Mouse (Mus musculus): ENCODE results near the gene Exoc3l. TPM values are rescaled to one million over a fixed set of nuclear protein-coding genes. Genes with fewer than 3 reads are reported as not detected.

Exoc3l gene
- polyA plus RNA-seq, 1 experiment, result 28.5 TPM

- H3K36me3 ChIP-seq (ENCODE audit: control insufficient read depth, insufficient read depth, low read length), result no peaks in the 10 kb centered on the region
- H3K27me3 ChIP-seq (ENCODE audit: control insufficient read depth, insufficient read depth, low read length), result no peaks in the 10 kb centered on the region
- H3K4me1 ChIP-seq (ENCODE audit: control insufficient read depth, insufficient read depth, low read length), result peaks cover 17% of the 10 kb centered on the region
- TF ChIP-seq POLR2A (IDR thresholded peaks at IDR 0.05; ENCODE audit: control insufficient read depth, low read depth, low read length), result no peak
- no peak for TF ChIP-seq CTCF (IDR thresholded peaks at IDR 0.05; ENCODE audit: control insufficient read depth, insufficient read depth, insufficient replicate concordance, low read depth, low read length)
- no peak overlapping the region for H3K4me3 ChIP-seq (ENCODE audit: control insufficient read depth, low read depth, low read length)
- H3K27ac ChIP-seq (ENCODE audit: control insufficient read depth, insufficient read depth, low read depth, low read length), result no peak overlapping the region
Measured at GRCm38 (mm10) chr8:105275387-105275786, 20.5 kb downstream of the Exoc3l start.

DNA sequence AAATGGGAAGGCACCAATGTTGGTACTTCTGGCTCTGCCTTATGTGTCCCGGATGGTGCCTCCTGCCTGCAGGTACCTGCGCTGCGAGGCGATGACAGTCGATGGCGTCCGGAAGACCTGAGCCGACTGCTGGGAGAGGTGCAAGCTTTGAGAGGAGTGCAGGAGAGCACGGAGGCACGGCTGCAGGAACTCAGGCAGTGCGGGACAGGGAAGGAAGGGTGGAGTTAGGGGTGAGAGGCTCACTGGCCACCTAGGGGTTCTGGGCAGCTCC is 25.1 kb downstream of the Exoc3l start:
- TF ChIP-seq CTCF (IDR thresholded peaks at IDR 0.05; ENCODE audit: control insufficient read depth, insufficient read depth, insufficient replicate concordance, low read depth, low read length), result no peak
- no peak for TF ChIP-seq POLR2A (IDR thresholded peaks at IDR 0.05; ENCODE audit: control insufficient read depth, low read depth, low read length)
- no peaks in the 10 kb centered on the region for H3K36me3 ChIP-seq (ENCODE audit: control insufficient read depth, insufficient read depth, low read length)
- no peak overlapping the region; the same call in 1 of the 2 replicates for H3K4me3 ChIP-seq (ENCODE audit: control insufficient read depth, low read depth, low read length)
- H3K27me3 ChIP-seq (ENCODE audit: control insufficient read depth, insufficient read depth, low read length), result no peaks in the 10 kb centered on the region
- no peak overlapping the region for H3K27ac ChIP-seq (ENCODE audit: control insufficient read depth, insufficient read depth, low read depth, low read length)
- peaks cover 27% of the 10 kb centered on the region for H3K4me1 ChIP-seq (ENCODE audit: control insufficient read depth, insufficient read depth, low read length)

GRCm38 (mm10) chr8:105270101-105270915 is 25.6 kb downstream of the Exoc3l start:
- H3K4me1 ChIP-seq (ENCODE audit: control insufficient read depth, insufficient read depth, low read length), result peaks cover 27% of the 10 kb centered on the region
- no peaks in the 10 kb centered on the region for H3K36me3 ChIP-seq (ENCODE audit: control insufficient read depth, insufficient read depth, low read length)
- peak overlapping the region; percentile 10 for H3K4me3 ChIP-seq (ENCODE audit: control insufficient read depth, low read depth, low read length)
- H3K27me3 ChIP-seq (ENCODE audit: control insufficient read depth, insufficient read depth, low read length), result no peaks in the 10 kb centered on the region
- H3K27ac ChIP-seq (ENCODE audit: control insufficient read depth, insufficient read depth, low read depth, low read length), result no peak overlapping the region
- TF ChIP-seq POLR2A (IDR thresholded peaks at IDR 0.05; ENCODE audit: control insufficient read depth, low read depth, low read length) (no peak), CTCF (IDR thresholded peaks at IDR 0.05; ENCODE audit: control insufficient read depth, insufficient read depth, insufficient replicate concordance, low read depth, low read length) (no peak)

GRCm38 (mm10) chr8:105269461-105269947 is 26.4 kb downstream of the Exoc3l start, which contains the start of gene Hsf4:
TSS of gene Hsf4 (plus strand) at chr8:105269801.
- no peaks in the 10 kb centered on the region for H3K36me3 ChIP-seq (ENCODE audit: control insufficient read depth, insufficient read depth, low read length)
- peaks cover 30% of the 10 kb centered on the region for H3K4me1 ChIP-seq (ENCODE audit: control insufficient read depth, insufficient read depth, low read length)
- no peak within 1 kb of the TSS for H3K27ac ChIP-seq (ENCODE audit: control insufficient read depth, insufficient read depth, low read depth, low read length)
- H3K27me3 ChIP-seq (ENCODE audit: control insufficient read depth, insufficient read depth, low read length), result no peaks in the 10 kb centered on the region
- H3K4me3 ChIP-seq (ENCODE audit: control insufficient read depth, low read depth, low read length), result peak within 1 kb of the TSS; percentile 49
- no peak for TF ChIP-seq CTCF (IDR thresholded peaks at IDR 0.05; ENCODE audit: control insufficient read depth, insufficient read depth, insufficient replicate concordance, low read depth, low read length)
- TF ChIP-seq POLR2A (IDR thresholded peaks at IDR 0.05; ENCODE audit: control insufficient read depth, low read depth, low read length), result no peak

- Histone ChIP-seq H3K4me1 (ENCODE audit: control insufficient read depth, insufficient read depth, low read length) (peaks cover 30% of the 10 kb centered on the region), H3K27ac (ENCODE audit: control insufficient read depth, insufficient read depth, low read depth, low read length) (no peak overlapping the region), H3K4me3 (ENCODE audit: control insufficient read depth, low read depth, low read length) (peak overlapping the region; percentile 49), H3K36me3 (ENCODE audit: control insufficient read depth, insufficient read depth, low read length) (no peaks in the 10 kb centered on the region), H3K27me3 (ENCODE audit: control insufficient read depth, insufficient read depth, low read length) (no peaks in the 10 kb centered on the region)
- TF ChIP-seq CTCF (IDR thresholded peaks at IDR 0.05; ENCODE audit: control insufficient read depth, insufficient read depth, insufficient replicate concordance, low read depth, low read length) (no peak), POLR2A (IDR thresholded peaks at IDR 0.05; ENCODE audit: control insufficient read depth, low read depth, low read length) (no peak)
Measured at GRCm38 (mm10) chr8:105269075-105269458, 26.8 kb downstream of the Exoc3l start.

DNA sequence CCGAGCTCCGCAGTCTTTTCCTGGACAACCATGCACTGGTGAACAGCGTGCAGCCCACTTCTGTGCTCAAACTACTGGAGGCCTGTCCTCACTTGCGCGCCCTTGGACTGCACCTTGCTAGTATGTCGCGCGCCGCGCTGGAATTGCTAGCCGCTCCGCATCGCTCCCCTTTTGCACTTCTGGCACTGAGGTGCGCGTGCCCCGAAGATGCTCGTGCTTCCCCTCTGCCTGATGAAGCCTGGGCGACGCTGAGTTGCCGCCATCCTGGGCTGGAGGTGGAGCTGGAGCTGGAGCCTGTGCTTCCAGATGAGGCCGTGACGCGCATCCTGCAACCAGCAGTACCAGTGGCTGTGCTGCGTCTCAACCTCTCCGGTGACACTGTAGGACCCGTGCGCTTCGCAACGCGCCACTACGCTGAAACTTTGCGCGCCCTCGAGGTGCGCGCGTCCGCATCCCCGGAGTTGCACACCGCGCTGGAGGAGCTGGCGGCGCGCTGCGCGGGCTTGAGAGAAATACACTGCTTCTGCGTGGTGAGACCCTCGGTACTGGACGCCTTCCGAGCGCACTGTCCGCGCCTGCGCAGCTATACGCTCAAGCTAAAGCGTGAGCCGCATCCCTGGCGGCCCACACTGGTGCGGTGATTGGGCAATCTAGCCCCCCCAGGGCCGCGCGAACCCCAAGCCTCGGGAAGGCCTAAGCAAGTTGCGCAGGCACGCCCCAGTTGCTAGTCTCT is 27.4 kb downstream of the Exoc3l start:
- no peaks in the 10 kb centered on the region for H3K27me3 ChIP-seq (ENCODE audit: control insufficient read depth, insufficient read depth, low read length)
- no peak overlapping the region for H3K27ac ChIP-seq (ENCODE audit: control insufficient read depth, insufficient read depth, low read depth, low read length)
- H3K36me3 ChIP-seq (ENCODE audit: control insufficient read depth, insufficient read depth, low read length), result no peaks in the 10 kb centered on the region
- no peak for TF ChIP-seq CTCF (IDR thresholded peaks at IDR 0.05; ENCODE audit: control insufficient read depth, insufficient read depth, insufficient replicate concordance, low read depth, low read length)
- TF ChIP-seq POLR2A (IDR thresholded peaks at IDR 0.05; ENCODE audit: control insufficient read depth, low read depth, low read length), result no peak
- H3K4me1 ChIP-seq (ENCODE audit: control insufficient read depth, insufficient read depth, low read length), result peaks cover 34% of the 10 kb centered on the region
- H3K4me3 ChIP-seq (ENCODE audit: control insufficient read depth, low read depth, low read length), result peak overlapping the region; percentile 49

- Histone ChIP-seq H3K4me3 (ENCODE audit: control insufficient read depth, low read depth, low read length) (no peak overlapping the region), H3K27me3 (ENCODE audit: control insufficient read depth, insufficient read depth, low read length) (no peaks in the 10 kb centered on the region), H3K36me3 (ENCODE audit: control insufficient read depth, insufficient read depth, low read length) (no peaks in the 10 kb centered on the region), H3K4me1 (ENCODE audit: control insufficient read depth, insufficient read depth, low read length) (peaks cover 34% of the 10 kb centered on the region), H3K27ac (ENCODE audit: control insufficient read depth, insufficient read depth, low read depth, low read length) (no peak overlapping the region)
- TF ChIP-seq POLR2A (IDR thresholded peaks at IDR 0.05; ENCODE audit: control insufficient read depth, low read depth, low read length) (no peak), CTCF (IDR thresholded peaks at IDR 0.05; ENCODE audit: control insufficient read depth, insufficient read depth, insufficient replicate concordance, low read depth, low read length) (no peak)
Measured at GRCm38 (mm10) chr8:105266775-105267174, 29.1 kb downstream of the Exoc3l start.
